Mouse (Mus musculus) hindbrain, embryonic 11.5 days (tissue): ENCODE results near the gene Ubr1. TPM values are rescaled to one million over a fixed set of nuclear protein-coding genes. Genes with fewer than 3 reads are reported as not detected.
"Not testable (repeated sequence)": the region's sequence is repeated elsewhere in the genome, so short reads cannot be mapped to it uniquely, and the experiment has no call there.

ENCODE experiments used
- ATAC-seq: fragments of 200-750 bp; cut with Nextera tagmentation; 2 replicates; pipeline ENCODE4 v1.8.0; 2017; ENCODE audit warnings: mild to moderate bottlenecking, moderate TSS enrichment, moderate library complexity; ENCODE audit not compliant: low FRiP score
- DNase-seq: peaks from one replicate; pipeline ENCODE4 v3.0.0-alpha.2; 2015; ENCODE audit warnings: low spot score
- H3K27ac ChIP-seq: fragments of 300-500 bp; sonication (generic); 2 replicates; pipeline ENCODE4 v1.5.1; 2014; ENCODE audit warnings: mild to moderate bottlenecking, low read depth, low read length
- H3K27me3 ChIP-seq: fragments of 300-500 bp; sonication (generic); 2 replicates; pipeline ENCODE4 v1.6.1; 2014; ENCODE audit warnings: mild to moderate bottlenecking, low read length, moderate library complexity, mixed read lengths; ENCODE audit not compliant: control insufficient read depth, insufficient read depth
- H3K36me3 ChIP-seq: fragments of 300-500 bp; sonication (generic); 2 replicates; pipeline ENCODE4 v1.6.1; 2014; ENCODE audit warnings: mild to moderate bottlenecking, low read length, moderate library complexity, mixed read lengths; ENCODE audit not compliant: control insufficient read depth, insufficient read depth
- H3K4me1 ChIP-seq: fragments of 300-500 bp; sonication (generic); replicated peaks from 2 replicates; pipeline ENCODE4 v1.6.1; 2014; ENCODE audit warnings: low read length, mixed read lengths; ENCODE audit not compliant: control insufficient read depth, insufficient read depth
- H3K4me2 ChIP-seq: fragments of 300-500 bp; sonication (generic); replicated peaks from 2 replicates; pipeline ENCODE4 v1.6.1; 2014; ENCODE audit warnings: mild to moderate bottlenecking, low read depth, low read length
- H3K4me3 ChIP-seq: fragments of 300-500 bp; sonication (generic); 2 replicates; pipeline ENCODE4 v1.5.1; 2014; ENCODE audit warnings: low read depth, low read length
- H3K9ac ChIP-seq: fragments of 300-500 bp; sonication (generic); 2 replicates; pipeline ENCODE4 v1.6.1; 2014; ENCODE audit warnings: low read depth, low read length
- H3K9me3 ChIP-seq: fragments of 300-500 bp; sonication (generic); 2 replicates; pipeline ENCODE4 v1.6.1; 2016; ENCODE audit warnings: low read length; ENCODE audit not compliant: control insufficient read depth
- WGBS: fragments of 180-500 bp; shearing (Covaris S2); extraction: QIAGEN DNeasy Blood & Tissue Kit; methylation state at CpG from one replicate; pipeline ENCODE4 v1.1.7; 2014; 5-methylcytosine and 5-hydroxymethylcytosine counted together
- polyA plus RNA-seq: library from polyadenylated mRNA; unstranded; fragments of >200 nt; fragmentation: Nextera tagmentation; extraction: Ambion mirVana; gene quantifications from 2 replicates; pipeline ENCODE4 v1.2.1, GENCODE M21; 2014

Ubr1 gene
- polyA plus RNA-seq, 1 experiment from 2014 or later = 29.8 TPM

DNA sequence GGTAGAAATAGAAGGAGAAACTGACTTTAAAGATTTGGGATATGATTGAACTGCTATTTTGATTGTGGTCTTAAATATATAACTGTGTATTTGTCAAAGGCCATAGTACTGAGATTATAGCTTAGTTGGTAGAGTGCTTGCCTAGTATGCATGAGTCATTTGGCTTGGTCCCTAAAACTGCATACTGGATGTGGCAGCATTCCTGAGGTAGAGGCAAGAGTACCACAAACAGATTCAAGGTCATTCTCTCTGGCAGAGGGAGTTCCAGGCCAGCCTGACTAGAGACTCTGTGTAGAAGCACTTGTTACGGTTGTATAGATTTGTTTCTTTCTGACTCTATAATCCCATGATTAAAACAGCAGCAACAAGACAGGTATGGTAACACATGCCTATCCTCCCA is 9.3 kb upstream of the Ubr1 start:
- no peak for ATAC-seq
- 94% methylated on average over 1 of the region's 1 CpGs for WGBS
- no peaks in the 10 kb centered on the region for H3K9me3 ChIP-seq

DNA sequence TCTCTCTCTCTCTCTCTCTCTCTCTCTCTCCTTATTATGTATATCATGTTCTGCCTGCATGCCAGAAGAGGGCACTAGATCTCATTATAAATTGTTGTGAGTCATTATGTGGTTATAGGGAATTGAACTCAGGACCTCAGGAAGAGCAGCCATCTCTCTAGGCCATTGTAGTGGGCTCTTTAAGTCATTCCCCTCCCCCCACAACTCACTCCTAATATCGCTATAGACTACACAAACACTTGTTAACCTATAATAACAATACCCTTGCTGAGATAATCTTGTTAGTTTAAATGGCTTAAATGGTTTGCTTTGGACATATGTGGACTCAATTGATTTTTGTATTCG is 8.2 kb upstream of the Ubr1 start:
- Histone ChIP-seq H3K4me1 (no peaks in the 10 kb centered on the region), H3K27ac (no peak overlapping the region), H3K36me3 (no peaks in the 10 kb centered on the region), H3K9me3 (no peaks in the 10 kb centered on the region), H3K4me2 (no peak overlapping the region), H3K9ac (no peak overlapping the region), H3K27me3 (no peaks in the 10 kb centered on the region), H3K4me3 (no peak overlapping the region)
- DNase-seq (no peak), ATAC-seq (no peak)
- 65% methylated on average over 2 of the region's 2 CpGs for WGBS

More for the DNA sequence above, 9.3 kb upstream of the Ubr1 start:
- H3K4me3 ChIP-seq = no peak overlapping the region
- no peaks in the 10 kb centered on the region for H3K27me3 ChIP-seq
- no peak for DNase-seq
- no peaks in the 10 kb centered on the region for H3K4me1 ChIP-seq
- no peak overlapping the region for H3K27ac ChIP-seq
- H3K36me3 ChIP-seq = no peaks in the 10 kb centered on the region
- H3K4me2 ChIP-seq = no peak overlapping the region
- no peak overlapping the region for H3K9ac ChIP-seq

DNA sequence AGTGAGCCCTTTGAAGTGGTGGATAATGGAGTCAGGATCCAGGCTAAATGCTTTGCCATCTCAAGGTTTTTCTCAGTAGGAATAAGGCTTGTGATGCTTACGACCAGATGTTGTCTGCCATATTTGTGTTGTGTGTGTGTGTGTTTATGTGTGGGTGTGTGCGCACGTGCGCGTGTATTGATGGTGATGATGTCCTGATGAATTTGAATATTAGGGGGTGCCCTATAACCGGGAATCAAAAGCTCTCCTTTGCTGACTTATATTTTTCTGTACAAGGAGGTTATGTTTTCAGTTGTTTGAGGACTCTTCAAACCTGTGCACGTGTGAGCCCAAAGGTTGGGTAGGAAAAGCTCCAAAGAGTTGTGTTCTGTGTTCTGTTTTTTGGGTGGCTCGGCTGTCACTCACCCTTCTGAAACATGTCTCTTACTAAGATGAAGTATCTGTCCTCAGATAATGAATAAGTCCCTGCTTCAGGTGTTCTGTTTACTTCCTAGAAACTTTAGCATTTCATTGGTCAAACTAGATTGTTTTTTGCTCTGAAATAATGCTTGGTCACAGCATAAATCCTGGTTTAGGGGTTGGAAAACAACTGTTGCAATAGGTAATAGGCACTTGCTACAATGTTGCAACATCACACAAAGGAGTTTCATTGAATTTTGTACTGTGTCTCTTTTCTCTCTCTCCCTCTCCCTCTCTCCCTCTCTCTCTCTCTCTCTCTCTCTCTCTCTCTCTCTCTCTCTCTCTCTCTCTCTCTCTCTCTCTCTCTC is 7.6 kb upstream of the Ubr1 start:
- Histone ChIP-seq H3K27ac (no peak overlapping the region), H3K4me2 (peak overlapping the region; percentile 90), H3K4me3 (peak overlapping the region; percentile 62), H3K9me3 (no peaks in the 10 kb centered on the region), H3K36me3 (no peaks in the 10 kb centered on the region), H3K27me3 (no peaks in the 10 kb centered on the region), H3K9ac (peak overlapping the region; percentile 86), H3K4me1 (no peaks in the 10 kb centered on the region)
- DNase-seq (no peak), ATAC-seq (no peak)
- 84% methylated on average over 8 of the region's 8 CpGs for WGBS

DNA sequence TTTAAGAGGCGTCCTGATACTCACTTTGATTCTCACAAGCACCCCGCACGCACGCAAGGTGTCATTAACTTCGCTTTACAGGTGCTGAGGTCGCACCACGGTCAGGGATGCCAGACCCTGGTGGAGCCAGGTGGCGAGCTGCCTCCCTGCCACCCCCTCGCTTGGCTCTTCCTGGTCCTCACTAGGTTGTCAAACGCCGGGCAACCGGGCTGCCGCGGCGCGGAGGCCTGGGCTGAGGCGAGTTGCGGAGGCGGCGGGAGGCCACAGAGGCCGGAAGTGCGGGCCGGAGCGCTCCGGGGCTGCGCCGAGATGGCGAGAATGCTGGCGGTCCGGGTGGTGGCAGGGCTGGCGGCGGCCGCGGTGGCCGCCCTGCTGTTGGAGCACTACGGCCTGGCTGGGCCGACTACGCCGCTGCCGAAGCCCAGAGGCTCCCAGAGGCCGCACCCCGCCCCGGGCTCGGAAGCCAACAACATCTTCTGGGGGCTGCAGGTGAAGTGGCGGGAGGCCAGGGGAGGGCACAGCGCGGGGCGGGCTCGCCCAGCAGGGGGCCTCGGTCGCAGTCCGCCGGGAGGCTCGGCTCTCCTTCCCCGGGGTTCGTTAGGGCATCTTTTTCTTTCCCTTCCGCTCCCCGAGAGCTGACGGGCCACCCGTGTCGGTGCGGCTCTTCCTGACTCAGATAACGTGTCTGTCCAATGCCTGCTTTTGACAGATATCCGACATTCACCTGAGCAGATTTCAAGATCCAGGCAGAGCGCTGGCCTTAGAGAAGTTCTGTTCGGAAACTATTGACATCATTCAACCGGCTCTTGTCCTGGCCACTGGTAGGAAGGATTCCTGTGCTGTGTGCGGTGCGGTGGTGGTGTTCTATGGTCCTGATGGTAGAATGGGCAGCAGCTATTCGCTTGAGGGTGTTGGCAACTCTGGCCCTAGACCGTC is 6.7 kb upstream of the Ubr1 start, which contains the start of gene Tmem62:
Gene Tmem62 (plus strand): TSS at position 28 of the 936 bp plus-strand sequence.
- Histone ChIP-seq H3K27ac (peak within 1 kb of the TSS; percentile 65), H3K9ac (peak within 1 kb of the TSS; percentile 86), H3K4me2 (peak within 1 kb of the TSS; percentile 90), H3K4me3 (peak within 1 kb of the TSS; percentile 62), H3K9me3 (no peaks in the 10 kb centered on the region), H3K27me3 (no peaks in the 10 kb centered on the region), H3K4me1 (no peaks in the 10 kb centered on the region), H3K36me3 (no peaks in the 10 kb centered on the region)
- ATAC-seq (peak; percentile 85), DNase-seq (peak; percentile 75)
- WGBS = 1% methylated on average over 68 of the region's 71 CpGs

DNA sequence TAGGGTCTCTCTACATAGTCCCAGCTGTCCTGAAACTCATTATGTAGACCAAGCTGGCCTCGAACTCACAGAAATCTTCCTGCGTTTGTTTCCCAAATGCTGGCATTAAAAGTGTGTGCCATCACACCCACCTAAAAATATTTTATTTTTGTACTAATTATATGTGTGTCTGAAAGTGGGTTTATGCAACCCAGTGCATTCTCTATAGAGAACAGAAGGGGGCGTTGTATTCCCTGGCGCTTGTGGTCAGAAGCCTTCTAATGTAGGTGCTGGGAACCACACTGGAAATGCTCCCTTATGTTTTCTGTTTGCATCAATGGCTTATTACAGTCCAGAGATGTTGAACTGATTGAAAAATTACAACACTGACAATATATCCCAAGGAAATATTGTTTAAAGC is 5.8 kb upstream of the Ubr1 start:
- Histone ChIP-seq H3K9me3 (no peaks in the 10 kb centered on the region), H3K4me3 (no peak overlapping the region), H3K4me1 (no peaks in the 10 kb centered on the region), H3K36me3 (no peaks in the 10 kb centered on the region), H3K27ac (no peak overlapping the region), H3K9ac (no peak overlapping the region), H3K4me2 (no peak overlapping the region), H3K27me3 (no peaks in the 10 kb centered on the region)
- ATAC-seq = no peak
- DNase-seq = peak; percentile 35
- WGBS = 48% methylated on average over 4 of the region's 4 CpGs

DNA sequence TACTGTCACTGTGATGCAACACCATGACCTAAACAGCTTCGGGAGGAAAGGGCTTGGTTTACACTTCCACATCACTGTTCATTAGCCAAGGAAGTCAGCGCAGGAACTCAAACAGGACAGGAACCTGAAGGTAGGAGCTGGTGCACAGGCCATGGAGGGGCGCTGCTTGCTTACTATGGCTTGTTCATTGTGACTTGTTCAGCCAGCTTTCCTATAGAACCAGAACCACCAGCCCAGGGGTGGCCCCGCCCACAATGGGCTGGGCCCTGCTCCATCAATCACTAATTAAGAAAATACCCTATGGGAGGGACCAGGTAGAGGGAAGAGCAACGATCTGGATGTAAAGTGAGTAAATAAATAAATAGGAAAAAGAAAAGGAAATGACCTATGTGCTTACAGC is 2.4 kb upstream of the Ubr1 start:
- H3K9me3 ChIP-seq = no peaks in the 10 kb centered on the region
- H3K27ac ChIP-seq = no peak overlapping the region
- H3K36me3 ChIP-seq = no peaks in the 10 kb centered on the region
- no peaks in the 10 kb centered on the region for H3K4me1 ChIP-seq
- H3K27me3 ChIP-seq = no peaks in the 10 kb centered on the region
- WGBS = 22% methylated on average over 5 of the region's 5 CpGs
- ATAC-seq (no peak), DNase-seq (no peak)
- no peak overlapping the region for H3K4me2 ChIP-seq
- H3K9ac ChIP-seq = no peak overlapping the region
- H3K4me3 ChIP-seq = no peak overlapping the region

DNA sequence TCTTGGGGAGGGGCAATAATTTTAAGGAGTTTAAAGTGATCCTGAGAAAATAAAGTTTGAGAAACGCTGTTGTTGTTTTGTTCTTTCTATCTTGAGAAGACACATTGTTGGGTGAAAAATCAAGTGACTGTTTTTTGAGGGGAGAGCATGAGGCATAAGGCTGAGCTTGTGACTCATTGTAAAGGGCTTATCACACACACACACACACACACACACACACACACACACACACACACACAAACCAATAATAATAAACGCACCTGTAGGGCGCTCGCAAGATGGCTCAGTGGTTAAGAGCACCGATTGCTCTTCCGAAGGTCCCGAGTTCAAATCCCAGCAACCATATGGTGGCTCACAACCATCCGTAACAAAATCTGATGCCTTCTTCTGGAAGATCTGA is 1.7 kb upstream of the Ubr1 start:
- H3K27me3 ChIP-seq, ATAC-seq, H3K4me1 ChIP-seq, H3K9me3 ChIP-seq, DNase-seq, H3K4me3 ChIP-seq, H3K9ac ChIP-seq, H3K36me3 ChIP-seq, H3K27ac ChIP-seq, H3K4me2 ChIP-seq: not testable (repeated sequence)
- WGBS = 95% methylated on average over 8 of the region's 8 CpGs

DNA sequence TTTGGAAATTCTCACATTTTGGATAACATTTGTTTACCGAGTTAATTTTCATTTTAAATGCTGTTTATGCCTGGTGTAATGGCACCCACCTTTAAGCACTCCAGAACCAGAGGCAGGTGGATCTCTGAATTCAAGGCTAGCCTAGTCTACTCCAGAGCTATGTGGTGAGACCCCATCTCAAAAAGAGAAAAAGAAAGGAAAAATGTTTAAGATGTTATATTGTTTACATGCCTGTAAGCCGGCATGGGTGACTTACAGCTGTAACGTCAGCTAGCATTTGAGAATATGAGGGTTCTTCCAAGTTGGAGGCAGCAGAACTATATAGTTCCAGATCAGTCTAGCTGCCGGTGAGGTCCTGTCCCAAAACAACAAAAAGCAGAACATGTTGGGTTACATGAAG is 1.3 kb upstream of the Ubr1 start:
- no peak overlapping the region for H3K27ac ChIP-seq
- H3K4me1 ChIP-seq = no peaks in the 10 kb centered on the region
- no peaks in the 10 kb centered on the region for H3K27me3 ChIP-seq
- H3K9me3 ChIP-seq = no peaks in the 10 kb centered on the region
- H3K4me2 ChIP-seq = no peak overlapping the region
- ATAC-seq = no peak
- 88% methylated on average over 4 of the region's 4 CpGs for WGBS
- DNase-seq = no peak
- no peak overlapping the region for H3K9ac ChIP-seq
- H3K36me3 ChIP-seq = no peaks in the 10 kb centered on the region
- no peak overlapping the region for H3K4me3 ChIP-seq
